Mouse (Mus musculus): ENCODE results near the gene Cox18. TPM values are rescaled to one million over a fixed set of nuclear protein-coding genes. Genes with fewer than 3 reads are reported as not detected.

Cox18 gene
- total RNA-seq, 2 experiments from 2014 or later = 4.1 to 19.3 TPM

DNA sequence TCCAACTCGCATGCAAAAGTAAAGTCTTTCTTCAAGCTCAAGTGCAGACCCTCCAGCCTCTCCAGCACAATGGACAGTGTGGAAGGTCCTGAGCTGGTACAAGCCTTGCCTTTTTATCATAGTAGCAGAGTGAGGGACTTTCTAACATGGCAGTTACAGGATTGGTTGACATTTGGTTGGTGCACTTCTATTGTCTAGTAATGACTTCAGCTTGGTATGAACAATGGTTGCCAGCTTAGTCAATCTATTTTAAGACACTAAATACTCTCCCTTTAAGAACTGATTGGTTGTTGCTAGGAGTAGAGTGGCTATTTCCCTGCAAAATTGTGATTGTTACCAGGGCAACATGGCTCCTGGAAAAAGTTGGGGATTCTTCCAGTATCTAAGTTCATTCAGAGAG, 45.7 kb downstream of the Cox18 start:
- ATAC-seq (ENCODE audit: poor library complexity, severe bottlenecking) = no peak

Other genes with a start within 250 kb of the Cox18 start
- gene Ankrd17, start 142.6 kb upstream of the Cox18 start, total RNA-seq (2015) = 54.9 and 57.0 TPM in 2 replicates
- 44.0 and 61.7 TPM in 2 replicates for gene Ankrd17, start 142.6 kb upstream of the Cox18 start, total RNA-seq (2017)
- 2.3 and 4.3 TPM in 2 replicates for gene Gm9958, start 143.2 kb upstream of the Cox18 start, total RNA-seq (2015)
- gene Gm9958, start 143.2 kb upstream of the Cox18 start, total RNA-seq (2017) = 0.89 and 1.6 TPM in 2 replicates
- not detected in 2 replicates for gene Alb, start 236.9 kb upstream of the Cox18 start, total RNA-seq (2015)
- gene Alb, start 236.9 kb upstream of the Cox18 start, total RNA-seq (2017) = not detected in 2 replicates